Mouse (Mus musculus) lung, postnatal 0 days (tissue): Measurements from ENCODE around the gene Cfap77. TPM values are rescaled to one million over a fixed set of nuclear protein-coding genes. Genes with fewer than 3 reads are reported as not detected.

Source experiments
- ATAC-seq: fragments of 200-750 bp; cut with Nextera tagmentation; 2 replicates; pipeline ENCODE4 v1.8.0; 2017; ENCODE audit warnings: moderate library complexity
- DNase-seq: peaks from one replicate; pipeline ENCODE4 v3.0.0-alpha.2; 2016; ENCODE audit warnings: low spot score
- H3K27ac ChIP-seq: fragments of 300-500 bp; sonication (generic); 2 replicates; pipeline ENCODE4 v1.5.1; 2014; ENCODE audit warnings: antibody characterized with exemption, mild to moderate bottlenecking, low read length, mixed read lengths
- H3K27me3 ChIP-seq: fragments of 300-500 bp; sonication (generic); replicated peaks from 2 replicates; pipeline ENCODE4 v1.6.1; 2014; ENCODE audit warnings: low read length, mixed read lengths; ENCODE audit not compliant: insufficient read depth
- H3K36me3 ChIP-seq: fragments of 300-500 bp; sonication (generic); 2 replicates; pipeline ENCODE4 v1.6.1; 2014; ENCODE audit warnings: low read length, mixed read lengths; ENCODE audit not compliant: insufficient read depth
- H3K4me1 ChIP-seq: fragments of 300-500 bp; sonication (generic); 2 replicates; pipeline ENCODE4 v1.6.1; 2014; ENCODE audit warnings: antibody characterized with exemption, low read depth, low read length, mixed read lengths; ENCODE audit not compliant: insufficient read depth
- H3K4me2 ChIP-seq: fragments of 300-500 bp; sonication (generic); replicated peaks from 2 replicates; pipeline ENCODE4 v1.6.1; 2014; ENCODE audit warnings: low read depth, mild to moderate bottlenecking, low read length, moderate library complexity, mixed read lengths
- H3K4me3 ChIP-seq: fragments of 300-500 bp; sonication (generic); 2 replicates; pipeline ENCODE4 v1.5.1; 2014; ENCODE audit warnings: low read depth, low read length
- H3K9ac ChIP-seq: fragments of 300-500 bp; sonication (generic); replicated peaks from 2 replicates; pipeline ENCODE4 v1.6.1; 2014; ENCODE audit warnings: low read depth, mild to moderate bottlenecking
- H3K9me3 ChIP-seq: fragments of 300-500 bp; sonication (generic); 2 replicates; pipeline ENCODE4 v1.6.1; 2016; ENCODE audit warnings: low read length, mixed read lengths
- CTCF ChIP-seq: IDR thresholded peaks from 2 replicates; pipeline ENCODE4 v1.5.1; 2016; ENCODE audit warnings: antibody characterized with exemption, mild to moderate bottlenecking
- EP300 ChIP-seq: IDR thresholded peaks from 2 replicates; pipeline ENCODE4 v1.6.1; 2016; ENCODE audit warnings: antibody characterized with exemption, mild to moderate bottlenecking, control low read depth
- WGBS: fragments of 180-500 bp; shearing (Covaris S2); extraction: QIAGEN DNeasy Blood & Tissue Kit; methylation state at CpG from one replicate; pipeline ENCODE4 v1.1.7; 2014; 5-methylcytosine and 5-hydroxymethylcytosine counted together
- polyA plus RNA-seq: library from polyadenylated mRNA; unstranded; fragments of >200 nt; fragmentation: Nextera tagmentation; extraction: Ambion mirVana; gene quantifications from 2 replicates; pipeline ENCODE4 v1.2.1, GENCODE M21; 2015

The Cfap77 gene
- polyA plus RNA-seq, 1 experiment from 2014 or later, result 1.2 TPM

DNA sequence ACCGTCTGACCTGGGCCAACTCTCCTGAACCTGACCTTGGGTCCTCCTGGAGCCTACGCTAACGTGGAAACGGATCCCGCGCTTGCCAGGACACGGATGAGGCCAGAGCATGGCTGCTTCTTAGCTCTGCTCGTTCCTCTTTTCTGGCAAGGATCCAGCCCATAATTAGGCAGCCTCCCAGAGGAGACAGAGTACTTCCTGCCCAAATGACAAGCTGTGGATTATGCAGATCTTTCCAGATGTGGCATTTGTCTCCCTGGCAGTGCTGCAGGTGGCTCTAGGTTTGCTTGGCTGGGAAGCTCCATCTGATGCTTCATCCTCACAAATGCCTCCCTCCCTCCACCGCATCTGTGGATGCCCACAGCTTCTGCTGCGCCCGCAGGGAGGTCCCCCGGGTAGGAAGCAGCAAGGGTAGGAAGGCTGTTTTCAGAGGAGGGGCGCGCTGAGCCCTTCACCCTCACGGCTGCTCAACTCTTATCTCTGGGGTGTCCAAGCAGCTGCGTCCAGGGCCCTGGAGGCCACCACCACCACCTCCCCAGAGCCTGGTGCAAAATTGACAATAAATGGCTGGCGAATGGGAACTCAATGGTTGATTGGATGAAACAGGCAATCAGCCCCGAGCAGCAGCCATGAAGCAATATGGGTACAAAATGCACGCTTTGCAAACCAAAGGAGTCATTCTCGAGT is 24.7 kb downstream of the Cfap77 start:
- H3K4me1 ChIP-seq, result peaks cover 5% of the 10 kb centered on the region; the same call in 1 of the 2 replicates
- no peak overlapping the region for H3K4me2 ChIP-seq
- no peak overlapping the region for H3K9ac ChIP-seq
- no peak overlapping the region for H3K27ac ChIP-seq
- H3K9me3 ChIP-seq, result no peaks in the 10 kb centered on the region
- WGBS, result 39% methylated on average over 20 of the region's 20 CpGs
- no peak overlapping the region for H3K4me3 ChIP-seq
- DNase-seq (peak; percentile 23), ATAC-seq (no peak)
- H3K27me3 ChIP-seq, result no peaks in the 10 kb centered on the region
- no peaks in the 10 kb centered on the region for H3K36me3 ChIP-seq
- no peak for TF ChIP-seq CTCF

DNA sequence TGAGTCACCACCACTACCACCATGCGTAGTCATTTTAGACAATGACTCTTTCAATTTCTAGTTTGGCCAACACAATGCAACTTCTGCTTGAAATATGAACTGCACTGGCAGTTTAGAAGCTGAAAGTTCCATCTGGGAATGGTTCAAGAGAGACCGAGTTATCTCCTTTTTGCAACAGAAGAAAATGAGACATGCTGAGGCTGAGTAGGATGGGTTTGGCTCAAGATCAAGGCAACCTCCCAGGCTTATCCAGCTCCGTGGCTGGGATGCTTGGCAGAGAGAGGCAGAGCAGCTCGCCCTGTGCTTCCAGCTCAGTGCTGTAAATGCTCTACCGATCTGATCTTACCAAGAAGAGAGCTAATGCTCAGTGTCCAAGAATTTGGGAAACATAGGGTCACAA is 29.6 kb downstream of the Cfap77 start:
- Histone ChIP-seq H3K36me3 (no peaks in the 10 kb centered on the region), H3K4me1 (peaks cover 5% of the 10 kb centered on the region; the same call in 1 of the 2 replicates), H3K27ac (no peak overlapping the region), H3K4me3 (no peak overlapping the region), H3K4me2 (no peak overlapping the region), H3K27me3 (no peaks in the 10 kb centered on the region), H3K9ac (no peak overlapping the region), H3K9me3 (no peaks in the 10 kb centered on the region)
- TF ChIP-seq CTCF (no peak), EP300 (no peak)
- no peak for ATAC-seq
- DNase-seq, result no peak
- 60% methylated on average over 5 of the region's 5 CpGs for WGBS

DNA sequence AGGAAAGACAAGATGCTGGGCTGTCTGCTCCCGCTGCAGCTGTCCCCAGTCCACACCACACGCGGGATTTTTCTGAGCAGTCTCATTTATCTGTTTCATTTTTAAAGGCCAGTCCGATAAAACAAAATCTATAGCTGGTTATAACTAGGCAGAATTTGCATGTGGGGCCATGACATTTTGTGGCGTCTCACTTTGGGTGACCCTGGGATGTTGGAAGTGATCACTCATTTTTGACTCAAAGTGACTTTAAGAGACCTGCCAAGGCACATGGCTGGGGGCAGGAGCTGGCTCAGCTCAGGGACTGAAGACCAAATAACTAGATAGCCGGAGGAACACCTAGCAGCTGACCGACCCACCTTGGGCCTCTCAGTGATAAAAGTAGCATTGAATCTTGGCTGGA is 31.9 kb downstream of the Cfap77 start:
- H3K4me2 ChIP-seq, result no peak overlapping the region
- H3K27me3 ChIP-seq, result no peaks in the 10 kb centered on the region
- H3K4me1 ChIP-seq, result no peaks in the 10 kb centered on the region
- H3K9ac ChIP-seq, result no peak overlapping the region
- TF ChIP-seq CTCF (no peak), EP300 (no peak)
- WGBS, result 78% methylated on average over 7 of the region's 7 CpGs
- no peak for DNase-seq
- H3K36me3 ChIP-seq, result no peaks in the 10 kb centered on the region
- no peak for ATAC-seq
- H3K27ac ChIP-seq, result no peak overlapping the region
- H3K9me3 ChIP-seq, result no peaks in the 10 kb centered on the region
- H3K4me3 ChIP-seq, result no peak overlapping the region

DNA sequence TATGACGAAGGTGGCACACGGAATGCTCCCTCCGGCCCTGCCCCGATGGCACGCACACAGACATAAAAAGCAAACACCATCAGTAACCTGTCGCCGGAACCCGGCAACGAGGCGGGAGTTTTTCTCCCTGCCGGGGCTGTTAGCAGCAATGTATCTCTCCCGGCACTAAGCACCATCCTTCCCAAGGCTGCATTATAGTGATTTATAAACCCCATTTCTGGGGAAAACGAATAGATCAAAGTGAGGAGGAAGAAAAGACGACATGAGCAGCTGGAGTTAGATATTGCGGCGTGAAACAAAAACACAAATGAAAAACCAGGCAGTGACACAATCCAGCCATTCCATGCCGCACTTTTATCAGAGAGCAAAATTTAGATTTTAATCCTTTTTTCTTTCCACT is 33.8 kb downstream of the Cfap77 start:
- Histone ChIP-seq H3K27ac (no peak overlapping the region), H3K4me2 (no peak overlapping the region), H3K4me1 (no peaks in the 10 kb centered on the region), H3K27me3 (no peaks in the 10 kb centered on the region), H3K9me3 (no peaks in the 10 kb centered on the region), H3K9ac (no peak overlapping the region), H3K4me3 (no peak overlapping the region), H3K36me3 (no peaks in the 10 kb centered on the region)
- TF ChIP-seq EP300, result no peak
- no peak for TF ChIP-seq CTCF
- DNase-seq, result no peak
- 25% methylated on average over 17 of the region's 17 CpGs for whole genome bisulfite sequencing
- ATAC-seq, result peak; percentile 17; the same call in 1 of the 2 replicates

DNA sequence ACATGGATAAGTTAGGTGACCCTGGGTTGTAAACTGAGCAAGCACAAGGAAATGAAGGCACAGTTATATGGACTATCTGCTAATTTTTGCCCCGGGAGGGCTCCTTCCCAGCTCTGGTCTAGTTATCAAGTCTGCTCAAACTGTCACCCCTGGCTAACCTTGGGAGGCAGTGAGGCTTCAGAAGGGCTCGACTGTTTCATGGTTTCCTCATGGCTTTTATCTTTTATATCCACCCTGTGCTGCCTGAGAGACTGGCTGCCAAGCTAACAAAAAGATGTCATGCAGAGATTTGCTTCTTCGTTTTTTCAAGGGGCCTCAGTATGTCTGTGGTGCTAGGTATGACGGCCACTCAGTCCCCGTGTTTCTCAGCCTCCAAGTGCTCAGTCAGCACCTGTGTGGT is 36.2 kb downstream of the Cfap77 start:
- no peak overlapping the region for H3K4me3 ChIP-seq
- 61% methylated on average over 5 of the region's 5 CpGs for WGBS
- TF ChIP-seq EP300, result no peak
- TF ChIP-seq CTCF, result no peak

DNA sequence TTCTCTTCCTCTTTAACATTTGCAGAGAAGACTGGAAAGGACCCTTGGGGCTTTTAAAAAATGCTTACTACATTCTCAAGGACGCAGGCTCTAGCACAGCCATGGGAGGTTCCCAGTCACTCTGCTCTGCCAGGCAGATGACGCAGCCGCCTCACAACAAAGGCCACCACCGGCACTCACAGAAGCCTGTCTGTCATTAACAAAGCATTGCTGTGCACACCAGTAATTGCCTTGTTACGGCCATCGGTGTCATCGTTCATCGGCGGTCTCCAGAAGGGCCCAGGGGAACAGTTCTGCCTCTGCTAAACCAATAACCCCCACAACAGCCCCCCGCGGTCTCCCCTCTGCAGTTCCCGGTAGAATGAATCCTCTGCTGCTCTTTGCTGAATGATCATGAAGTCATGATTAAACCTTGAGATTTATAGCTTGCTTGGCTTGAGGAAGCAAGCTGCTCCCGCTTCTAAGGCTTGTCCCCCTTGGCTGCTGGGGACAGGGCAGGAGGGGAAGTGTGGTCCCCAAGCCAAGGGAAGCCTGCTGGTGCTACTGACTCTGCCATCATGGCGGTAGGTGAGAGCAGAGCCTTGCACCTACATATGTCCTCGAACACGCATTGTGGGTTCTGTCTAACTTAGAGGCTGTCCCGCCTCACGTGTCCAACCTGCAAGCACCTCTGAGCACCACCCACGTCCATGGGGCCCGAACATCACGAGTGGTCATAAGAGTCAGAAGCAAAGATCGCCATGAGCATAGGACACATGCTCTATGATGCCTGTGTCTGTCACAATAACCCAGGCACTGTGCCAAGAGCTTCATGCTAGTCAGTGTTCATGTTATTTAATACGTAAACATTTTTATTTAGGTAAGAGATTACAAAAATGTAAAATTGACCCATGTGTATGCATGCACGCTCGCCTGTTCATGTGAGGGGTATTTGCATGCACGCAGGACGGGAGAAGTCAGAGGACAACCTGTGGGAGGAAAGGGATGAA is 38.0 kb downstream of the Cfap77 start:
- no peak for ATAC-seq
- H3K4me1 ChIP-seq, result no peaks in the 10 kb centered on the region
- no peak overlapping the region for H3K4me2 ChIP-seq

More for the DNA sequence above, 36.2 kb downstream of the Cfap77 start:
- Histone ChIP-seq H3K9ac (no peak overlapping the region), H3K4me2 (no peak overlapping the region), H3K27ac (no peak overlapping the region), H3K36me3 (no peaks in the 10 kb centered on the region), H3K4me1 (no peaks in the 10 kb centered on the region), H3K9me3 (no peaks in the 10 kb centered on the region), H3K27me3 (no peaks in the 10 kb centered on the region)
- DNase-seq (no peak), ATAC-seq (no peak)

More for the DNA sequence above, 38.0 kb downstream of the Cfap77 start:
- no peak overlapping the region for H3K4me3 ChIP-seq
- DNase-seq, result peak; percentile 12
- H3K27me3 ChIP-seq, result no peaks in the 10 kb centered on the region
- H3K9ac ChIP-seq, result no peak overlapping the region
- TF ChIP-seq CTCF (no peak), EP300 (no peak)
- no peaks in the 10 kb centered on the region for H3K9me3 ChIP-seq
- H3K27ac ChIP-seq, result no peak overlapping the region
- 58% methylated on average over 27 of the region's 27 CpGs for WGBS
- no peaks in the 10 kb centered on the region for H3K36me3 ChIP-seq
